Mouse (Mus musculus) kidney, adult 10 weeks (tissue): ENCODE results near the gene Psmb5. TPM values are rescaled to one million over a fixed set of nuclear protein-coding genes. Genes with fewer than 3 reads are reported as not detected.

Experiments
- polyA plus RNA-seq: library from polyadenylated mRNA; stranded (reverse); fragments of 350-450 nt; fragmentation: Illumina TruSeq; extraction: RNeasy Lipid Tissue Mini Kit (QIAGEN cat#74804); gene quantifications from one replicate; pipeline ENCODE4 v1.2.3, GENCODE M21; 2014; ENCODE audit warnings: low read depth, low replicate concordance

The Psmb5 gene
- 3.2 TPM for polyA plus RNA-seq

GRCm38 (mm10) chr14:54617897-54618365, at the start of gene Psmb5:
Gene Psmb5 (minus strand): TSS chr14:54618022.

GRCm38 (mm10) chr14:54641305-54641969, 23.6 kb upstream of the Psmb5 start, which contains the start of gene Cdh24:
Gene Cdh24 (minus strand): TSS chr14:54641364.

GRCm38 (mm10) chr14:54640946-54641304, 23.1 kb upstream of the Psmb5 start, which contains the start of gene Gm17606:
Gene Gm17606 (plus strand): TSS chr14:54640952.

GRCm38 (mm10) chr14:54621133-54621532, 3.3 kb upstream of the Psmb5 start, which contains the start of gene Psmb11:
Gene Psmb11 (plus strand): TSS chr14:54621433.

GRCm38 (mm10) chr14:54605752-54606321, 12.0 kb downstream of the Psmb5 start, which contains the start of gene 4931414P19Rik:
Gene 4931414P19Rik (minus strand): TSS chr14:54605993.

GRCm38 (mm10) chr14:54577089-54577982, 40.5 kb downstream of the Psmb5 start, which contains the start of gene Ajuba:
Gene Ajuba (minus strand): TSS chr14:54577558.

Other genes with a start within 250 kb of the Psmb5 start
- 50.5 TPM for gene Slc7a7, start 200.2 kb downstream of the Psmb5 start, polyA plus RNA-seq
- 47.3 TPM for gene Mrpl52, start 191.1 kb downstream of the Psmb5 start, polyA plus RNA-seq
- gene Mmp14, start 186.4 kb downstream of the Psmb5 start, polyA plus RNA-seq, result 6.0 TPM
- gene Lrp10, start 153.9 kb downstream of the Psmb5 start, polyA plus RNA-seq, result 4.0 TPM
- not detected for gene Rem2, start 141.9 kb downstream of the Psmb5 start, polyA plus RNA-seq
- 43.0 TPM for gene Prmt5, start 100.5 kb downstream of the Psmb5 start, polyA plus RNA-seq
- gene Haus4, start 63.4 kb downstream of the Psmb5 start, polyA plus RNA-seq, result 3.4 TPM
- gene Ajuba, start 40.5 kb downstream of the Psmb5 start, polyA plus RNA-seq, result 7.9 TPM
- 2.3 TPM for gene 4931414P19Rik, start 12.0 kb downstream of the Psmb5 start, polyA plus RNA-seq
- not detected for gene Psmb11, start 3.4 kb upstream of the Psmb5 start, polyA plus RNA-seq
- gene Gm17606, start 22.9 kb upstream of the Psmb5 start, polyA plus RNA-seq, result not detected
- gene Cdh24, start 23.3 kb upstream of the Psmb5 start, polyA plus RNA-seq, result not detected
- gene 1700123O20Rik, start 68.2 kb upstream of the Psmb5 start, polyA plus RNA-seq, result 18.0 TPM
- 110 TPM for gene Acin1, start 68.9 kb upstream of the Psmb5 start, polyA plus RNA-seq
- gene Gm29776, start 80.8 kb upstream of the Psmb5 start, polyA plus RNA-seq, result not detected
- gene Cebpe, start 94.2 kb upstream of the Psmb5 start, polyA plus RNA-seq, result not detected
- 51.3 TPM for gene Slc7a8, start 163.9 kb upstream of the Psmb5 start, polyA plus RNA-seq
- 2.4 TPM for gene Rnf212b, start 196.1 kb upstream of the Psmb5 start, polyA plus RNA-seq